Mouse (Mus musculus): ENCODE measurements around the gene Fam160a2. TPM values are rescaled to one million over a fixed set of nuclear protein-coding genes. Genes with fewer than 3 reads are reported as not detected.

Gene Fam160a2
- polyA plus RNA-seq, 1 experiment from 2014 or later, result 43.7 TPM

GRCm38 (mm10) chr7:105399058-105399934 lies 558 bp downstream of the Fam160a2 start:
- Histone ChIP-seq H3K9me3 (replicated peaks; ENCODE audit: control insufficient read depth, low read length, poor library complexity, severe bottlenecking) (no peaks in the 10 kb centered on the region), H3K9ac (ENCODE audit: low read depth, low read length) (peak overlapping the region; percentile 93)

DNA sequence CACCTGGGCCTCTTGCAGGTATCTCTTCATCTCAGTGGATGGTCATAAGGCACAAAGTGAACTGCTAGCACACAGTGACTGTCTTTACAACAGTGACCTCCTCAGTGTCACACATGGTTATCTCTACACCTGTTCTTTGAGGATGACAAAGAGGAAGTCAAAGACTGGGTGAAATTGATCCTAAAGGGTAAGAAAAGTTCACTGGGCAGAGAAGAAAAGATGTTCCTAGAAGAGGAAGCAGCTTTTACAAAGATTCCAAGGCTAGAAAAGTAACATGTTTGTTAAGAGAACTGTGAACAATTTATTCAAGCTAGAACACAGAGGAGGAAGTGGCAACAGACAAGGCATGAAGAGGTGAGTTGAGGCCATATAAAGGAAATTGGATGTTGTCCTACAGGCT lies 3.7 kb downstream of the Fam160a2 start:
- no peak for ATAC-seq
- no peaks in the 10 kb centered on the region for H3K9me3 ChIP-seq (replicated peaks; ENCODE audit: control insufficient read depth, low read length, poor library complexity, severe bottlenecking)
- no peak overlapping the region for H3K27ac ChIP-seq (ENCODE audit: low read length)
- no peak overlapping the region for H3K4me2 ChIP-seq (ENCODE audit: low read length)
- no peak overlapping the region for H3K9ac ChIP-seq (ENCODE audit: low read depth, low read length)
- no peak overlapping the region for H3K4me3 ChIP-seq (ENCODE audit: low read depth, low read length)
- peaks cover 22% of the 10 kb centered on the region for H3K4me1 ChIP-seq (ENCODE audit: control insufficient read depth, insufficient read depth, low read length)
- no peaks in the 10 kb centered on the region for H3K27me3 ChIP-seq (ENCODE audit: control insufficient read depth, insufficient read depth, low read depth, low read length)
- no peaks in the 10 kb centered on the region for H3K36me3 ChIP-seq (ENCODE audit: control insufficient read depth, insufficient read depth, low read length)

More at GRCm38 (mm10) chr7:105399058-105399934, 558 bp downstream of the Fam160a2 start:
- peak; percentile 69; the same call in 1 of the 2 replicates for ATAC-seq
- H3K4me2 ChIP-seq (ENCODE audit: low read length), result peak overlapping the region; percentile 92
- peaks cover 23% of the 10 kb centered on the region for H3K4me1 ChIP-seq (ENCODE audit: control insufficient read depth, insufficient read depth, low read length)
- H3K27me3 ChIP-seq (ENCODE audit: control insufficient read depth, insufficient read depth, low read depth, low read length), result no peaks in the 10 kb centered on the region
- H3K4me3 ChIP-seq (ENCODE audit: low read depth, low read length), result peak overlapping the region; percentile 87
- H3K27ac ChIP-seq (ENCODE audit: low read length), result peak overlapping the region; percentile 81
- no peaks in the 10 kb centered on the region for H3K36me3 ChIP-seq (ENCODE audit: control insufficient read depth, insufficient read depth, low read length)
- WGBS, result under 1% methylated on average over 25 of the region's 25 CpGs

DNA sequence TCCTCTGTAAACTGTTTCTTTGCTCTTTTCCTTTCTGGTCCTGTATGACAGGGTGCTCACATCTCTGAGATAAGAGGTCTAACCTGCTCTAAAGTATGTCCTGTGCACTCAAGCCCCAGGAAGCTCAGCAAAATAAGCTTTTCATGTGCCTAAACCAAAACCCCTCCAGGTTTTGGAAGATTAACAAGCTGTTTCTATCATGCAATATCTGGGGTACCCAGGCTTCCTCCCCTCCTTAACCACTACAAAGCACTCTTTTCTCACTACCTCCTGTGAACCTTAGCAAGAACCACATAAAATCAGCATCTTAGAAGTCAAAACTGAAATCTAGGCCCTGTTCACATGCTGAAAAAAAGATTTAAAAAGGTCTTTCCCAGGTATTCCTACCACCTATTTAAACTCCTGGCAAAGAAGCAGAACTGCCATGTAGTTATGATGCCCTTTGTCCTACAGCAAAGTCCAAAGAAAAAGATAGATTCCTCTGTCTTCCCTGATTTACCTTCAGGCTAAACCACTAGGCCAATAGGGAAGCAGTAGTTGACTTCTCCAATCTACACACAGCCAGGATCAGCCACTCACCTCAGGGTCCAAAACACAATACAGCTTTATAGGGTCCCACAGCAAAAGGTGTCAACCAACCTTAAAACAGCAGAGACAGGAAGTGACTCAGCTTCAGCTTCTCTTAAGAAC lies 4.6 kb downstream of the Fam160a2 start:
- H3K4me1 ChIP-seq (ENCODE audit: control insufficient read depth, insufficient read depth, low read length), result peaks cover 19% of the 10 kb centered on the region
- H3K27me3 ChIP-seq (ENCODE audit: control insufficient read depth, insufficient read depth, low read depth, low read length), result no peaks in the 10 kb centered on the region
- no peak for ATAC-seq
- H3K4me2 ChIP-seq (ENCODE audit: low read length), result no peak overlapping the region
- H3K9me3 ChIP-seq (replicated peaks; ENCODE audit: control insufficient read depth, low read length, poor library complexity, severe bottlenecking), result no peaks in the 10 kb centered on the region
- H3K36me3 ChIP-seq (ENCODE audit: control insufficient read depth, insufficient read depth, low read length), result 0 out of 2 replicates have a peak, but pooled peaks cover under 1% of the 10 kb centered on the region
- no peak overlapping the region for H3K9ac ChIP-seq (ENCODE audit: low read depth, low read length)
- H3K4me3 ChIP-seq (ENCODE audit: low read depth, low read length), result no peak overlapping the region
- H3K27ac ChIP-seq (ENCODE audit: low read length), result no peak overlapping the region

DNA sequence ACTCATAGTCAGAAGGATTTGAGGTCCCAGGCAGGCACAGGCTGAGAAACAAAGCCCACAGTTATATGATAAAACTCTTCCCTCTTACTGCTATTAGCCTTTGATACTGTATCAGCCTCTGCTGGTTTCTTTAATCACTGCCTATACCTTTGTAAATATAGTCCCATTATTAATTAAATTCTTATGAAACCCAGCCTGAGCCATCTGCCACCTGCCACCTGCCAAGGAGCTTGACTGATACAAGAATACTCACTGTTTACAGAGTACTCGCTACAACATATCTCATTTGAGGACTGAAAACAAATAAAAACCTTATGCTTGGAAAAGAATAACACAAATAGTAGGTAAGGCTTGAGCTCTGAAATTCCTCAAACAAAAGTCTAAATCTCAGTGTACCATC lies 5.2 kb downstream of the Fam160a2 start:
- Histone ChIP-seq H3K9me3 (replicated peaks; ENCODE audit: control insufficient read depth, low read length, poor library complexity, severe bottlenecking) (no peaks in the 10 kb centered on the region), H3K4me3 (ENCODE audit: low read depth, low read length) (no peak overlapping the region), H3K9ac (ENCODE audit: low read depth, low read length) (no peak overlapping the region), H3K4me1 (ENCODE audit: control insufficient read depth, insufficient read depth, low read length) (peaks cover 19% of the 10 kb centered on the region), H3K27me3 (ENCODE audit: control insufficient read depth, insufficient read depth, low read depth, low read length) (no peaks in the 10 kb centered on the region), H3K27ac (ENCODE audit: low read length) (no peak overlapping the region), H3K4me2 (ENCODE audit: low read length) (no peak overlapping the region), H3K36me3 (ENCODE audit: control insufficient read depth, insufficient read depth, low read length) (peaks cover 7% of the 10 kb centered on the region)
- WGBS, result 95% methylated on average over 1 of the region's 1 CpGs
- ATAC-seq, result no peak

DNA sequence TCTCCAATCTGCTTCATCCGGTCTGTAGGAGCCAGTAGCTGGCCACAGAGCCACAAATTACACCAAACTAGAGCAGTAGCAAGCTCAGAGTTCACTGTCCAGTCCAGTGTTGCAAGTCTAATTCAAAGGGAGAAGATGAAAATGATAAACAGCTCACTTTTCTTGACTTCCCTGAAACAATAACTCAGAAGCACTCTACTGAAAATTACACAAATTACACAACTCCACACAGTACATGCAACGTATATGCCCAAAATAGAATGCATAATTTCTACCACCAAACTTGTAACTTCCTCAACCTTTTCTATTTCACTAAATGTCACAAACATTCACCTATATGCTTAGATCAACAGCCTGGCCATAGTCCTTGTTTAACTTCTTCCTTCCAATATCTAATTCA lies 9.6 kb downstream of the Fam160a2 start:
- Histone ChIP-seq H3K27ac (ENCODE audit: low read length) (no peak overlapping the region), H3K4me1 (ENCODE audit: control insufficient read depth, insufficient read depth, low read length) (no peaks in the 10 kb centered on the region), H3K4me2 (ENCODE audit: low read length) (no peak overlapping the region), H3K9me3 (replicated peaks; ENCODE audit: control insufficient read depth, low read length, poor library complexity, severe bottlenecking) (no peaks in the 10 kb centered on the region), H3K9ac (ENCODE audit: low read depth, low read length) (no peak overlapping the region), H3K36me3 (ENCODE audit: control insufficient read depth, insufficient read depth, low read length) (peaks cover 38% of the 10 kb centered on the region), H3K27me3 (ENCODE audit: control insufficient read depth, insufficient read depth, low read depth, low read length) (no peaks in the 10 kb centered on the region), H3K4me3 (ENCODE audit: low read depth, low read length) (no peak overlapping the region)
- no peak for ATAC-seq
- 93% methylated on average over 2 of the region's 2 CpGs for WGBS

DNA sequence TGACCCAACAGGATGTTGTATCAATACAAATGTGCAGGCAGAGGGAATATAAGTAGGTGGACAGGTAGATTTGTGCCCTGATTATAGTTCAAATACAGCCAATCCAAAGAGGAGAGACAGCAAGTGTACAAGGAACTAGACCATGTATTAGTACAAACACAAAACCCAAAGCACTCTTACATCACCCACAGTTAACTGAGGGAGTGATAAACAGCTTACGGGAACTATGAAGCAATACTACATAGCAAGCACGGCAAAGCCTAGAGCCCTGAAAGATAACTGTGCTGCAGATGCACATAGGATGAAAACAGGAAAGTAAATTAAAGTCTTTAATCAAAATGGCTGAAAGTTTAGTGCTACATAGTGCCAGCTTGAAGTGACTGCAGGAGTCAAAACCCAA lies 12.2 kb downstream of the Fam160a2 start:
- H3K27me3 ChIP-seq (ENCODE audit: control insufficient read depth, insufficient read depth, low read depth, low read length), result no peaks in the 10 kb centered on the region
- H3K4me1 ChIP-seq (ENCODE audit: control insufficient read depth, insufficient read depth, low read length), result no peaks in the 10 kb centered on the region
- H3K9ac ChIP-seq (ENCODE audit: low read depth, low read length), result no peak overlapping the region
- 98% methylated on average over 2 of the region's 2 CpGs for WGBS
- no peaks in the 10 kb centered on the region for H3K9me3 ChIP-seq (replicated peaks; ENCODE audit: control insufficient read depth, low read length, poor library complexity, severe bottlenecking)
- H3K36me3 ChIP-seq (ENCODE audit: control insufficient read depth, insufficient read depth, low read length), result peaks cover 58% of the 10 kb centered on the region
- H3K4me3 ChIP-seq (ENCODE audit: low read depth, low read length), result no peak overlapping the region
- no peak overlapping the region for H3K27ac ChIP-seq (ENCODE audit: low read length)
- no peak for ATAC-seq
- H3K4me2 ChIP-seq (ENCODE audit: low read length), result no peak overlapping the region

GRCm38 (mm10) chr7:105380329-105380728 lies 19.5 kb downstream of the Fam160a2 start:
- no peak for ATAC-seq
- Histone ChIP-seq H3K4me3 (ENCODE audit: low read depth, low read length) (no peak overlapping the region), H3K4me2 (ENCODE audit: low read length) (no peak overlapping the region), H3K4me1 (ENCODE audit: control insufficient read depth, insufficient read depth, low read length) (no peaks in the 10 kb centered on the region), H3K27ac (ENCODE audit: low read length) (no peak overlapping the region), H3K9ac (ENCODE audit: low read depth, low read length) (no peak overlapping the region), H3K27me3 (ENCODE audit: control insufficient read depth, insufficient read depth, low read depth, low read length) (no peaks in the 10 kb centered on the region), H3K9me3 (replicated peaks; ENCODE audit: control insufficient read depth, low read length, poor library complexity, severe bottlenecking) (no peaks in the 10 kb centered on the region), H3K36me3 (ENCODE audit: control insufficient read depth, insufficient read depth, low read length) (peaks cover 61% of the 10 kb centered on the region)
- 95% methylated on average over 3 of the region's 3 CpGs for WGBS

DNA sequence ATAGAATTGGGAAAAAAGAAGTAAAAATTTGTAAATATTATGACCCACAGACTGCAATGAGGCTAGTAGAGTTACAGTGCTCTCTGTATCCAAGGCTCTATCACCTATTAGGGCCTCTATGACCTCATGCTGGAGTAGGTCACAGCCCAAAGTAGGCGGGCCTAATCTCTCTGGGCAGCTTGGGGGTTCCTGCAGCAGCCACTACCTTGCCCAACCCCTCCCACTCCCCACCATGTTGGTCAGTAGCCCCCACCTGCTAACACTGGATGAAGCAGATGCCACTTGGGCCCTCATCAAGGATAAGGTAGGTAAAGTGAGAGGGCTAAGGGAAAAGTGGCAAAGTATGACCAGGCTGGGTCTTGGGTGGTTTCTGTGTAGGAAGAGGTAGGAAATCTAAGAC lies 25.0 kb downstream of the Fam160a2 start, which contains the start of gene Gm5901:
Gene Gm5901 (plus strand): TSS at position 173 of the 400 bp plus-strand sequence.
- Histone ChIP-seq H3K9ac (ENCODE audit: low read depth, low read length) (no peak within 1 kb of the TSS), H3K9me3 (replicated peaks; ENCODE audit: control insufficient read depth, low read length, poor library complexity, severe bottlenecking) (no peaks in the 10 kb centered on the region), H3K27me3 (ENCODE audit: control insufficient read depth, insufficient read depth, low read depth, low read length) (no peaks in the 10 kb centered on the region), H3K27ac (ENCODE audit: low read length) (no peak within 1 kb of the TSS), H3K4me1 (ENCODE audit: control insufficient read depth, insufficient read depth, low read length) (no peaks in the 10 kb centered on the region), H3K4me2 (ENCODE audit: low read length) (no peak within 1 kb of the TSS), H3K36me3 (ENCODE audit: control insufficient read depth, insufficient read depth, low read length) (peaks cover 34% of the 10 kb centered on the region), H3K4me3 (ENCODE audit: low read depth, low read length) (no peak within 1 kb of the TSS)
- no peak for ATAC-seq
- WGBS, result 100% methylated on average over 1 of the region's 1 CpGs

GRCm38 (mm10) chr7:105373976-105374375 lies 25.9 kb downstream of the Fam160a2 start:
- 98% methylated on average over 3 of the region's 3 CpGs for WGBS
- Histone ChIP-seq H3K36me3 (ENCODE audit: control insufficient read depth, insufficient read depth, low read length) (peaks cover 34% of the 10 kb centered on the region), H3K27ac (ENCODE audit: low read length) (no peak overlapping the region), H3K4me1 (ENCODE audit: control insufficient read depth, insufficient read depth, low read length) (no peaks in the 10 kb centered on the region), H3K9me3 (replicated peaks; ENCODE audit: control insufficient read depth, low read length, poor library complexity, severe bottlenecking) (no peaks in the 10 kb centered on the region), H3K27me3 (ENCODE audit: control insufficient read depth, insufficient read depth, low read depth, low read length) (no peaks in the 10 kb centered on the region), H3K4me2 (ENCODE audit: low read length) (no peak overlapping the region), H3K4me3 (ENCODE audit: low read depth, low read length) (no peak overlapping the region), H3K9ac (ENCODE audit: low read depth, low read length) (no peak overlapping the region)
- no peak for ATAC-seq

All from midbrain, embryonic 16.5 days (tissue).